Mouse (Mus musculus): Measurements from ENCODE around the gene Dot1l. TPM values are rescaled to one million over a fixed set of nuclear protein-coding genes. Genes with fewer than 3 reads are reported as not detected.

Gene Dot1l
- total RNA-seq, 2 experiments from 2014 or later = 19.9 to 23.1 TPM

GRCm38 (mm10) chr10:80763502-80763901, 8.5 kb downstream of the Dot1l start:
- H3K27ac ChIP-seq = peak overlapping the region; percentile 49; the same call in 1 of the 2 replicates
- intact Hi-C loops (cut with DNase I) = no loop called here
- DNase-seq = no peak
- no peak overlapping the region for H3K4me3 ChIP-seq
- no peak for TF ChIP-seq CTCF (IDR thresholded peaks at IDR 0.05)

- no peak overlapping the region for H3K4me3 ChIP-seq
- TF ChIP-seq CTCF (IDR thresholded peaks at IDR 0.05) = no peak
- intact Hi-C loops (cut with DNase I) = no loop called here
- 0 out of 2 replicates have a peak overlapping the region, but pooled peaks have one; percentile 16 for H3K27ac ChIP-seq
- no peak for DNase-seq
These were observed 10.7 kb downstream of the Dot1l start for GRCm38 (mm10) chr10:80765746-80766145.

GRCm38 (mm10) chr10:80766161-80766815, 11.3 kb downstream of the Dot1l start:
- DNase-seq = no peak
- no peak overlapping the region for H3K4me3 ChIP-seq
- peak overlapping the region; percentile 67 for H3K27ac ChIP-seq
- intact Hi-C loops (cut with DNase I) = no loop called here
- no peak for TF ChIP-seq CTCF (IDR thresholded peaks at IDR 0.05)

GRCm38 (mm10) chr10:80768365-80768764, 13.4 kb downstream of the Dot1l start:
- intact Hi-C loops (cut with DNase I) = no loop called here
- no peak overlapping the region for H3K4me3 ChIP-seq

GRCm38 (mm10) chr10:80773816-80774215, 18.8 kb downstream of the Dot1l start:
- H3K27ac ChIP-seq = peak overlapping the region; percentile 88
- intact Hi-C loops (cut with DNase I) = loop anchor here (2.0 kb wide), 2 partner anchors 17 to 27 kb away; no protein-coding TSS in a partner anchor
- no peak for TF ChIP-seq CTCF (IDR thresholded peaks at IDR 0.05)

More at GRCm38 (mm10) chr10:80768365-80768764, 13.4 kb downstream of the Dot1l start:
- peak overlapping the region; percentile 83 for H3K27ac ChIP-seq
- TF ChIP-seq CTCF (IDR thresholded peaks at IDR 0.05) = no peak
- no peak for DNase-seq

GRCm38 (mm10) chr10:80774549-80774948, 19.5 kb downstream of the Dot1l start:
- peak; percentile 88 for DNase-seq
- intact Hi-C loops (cut with DNase I) = loop anchor here (2.0 kb wide), 2 partner anchors 18 to 28 kb away; no protein-coding TSS in a partner anchor
- peak overlapping the region; percentile 88 for H3K27ac ChIP-seq
- peak; percentile 99; the same call in 1 of the 2 replicates for TF ChIP-seq CTCF (IDR thresholded peaks at IDR 0.05)
- no peak overlapping the region; the same call in 1 of the 2 replicates for H3K4me3 ChIP-seq

More at GRCm38 (mm10) chr10:80773816-80774215, 18.8 kb downstream of the Dot1l start:
- no peak for DNase-seq
- H3K4me3 ChIP-seq = no peak overlapping the region; the same call in 1 of the 2 replicates

GRCm38 (mm10) chr10:80774981-80775380, 20.0 kb downstream of the Dot1l start:
- no peak for DNase-seq
- H3K4me3 ChIP-seq = no peak overlapping the region
- H3K27ac ChIP-seq = peak overlapping the region; percentile 88
- intact Hi-C loops (cut with DNase I) = loop anchor here (2.0 kb wide), 2 partner anchors 18 to 28 kb away; no protein-coding TSS in a partner anchor
- TF ChIP-seq CTCF (IDR thresholded peaks at IDR 0.05) = no peak

- intact Hi-C loops (cut with DNase I) = loop anchor here (2.0 kb wide), 2 partner anchors 19 to 29 kb away; no protein-coding TSS in a partner anchor
- DNase-seq = peak; percentile 70
- H3K27ac ChIP-seq = peak overlapping the region; percentile 88
- no peak for TF ChIP-seq CTCF (IDR thresholded peaks at IDR 0.05)
- H3K4me3 ChIP-seq = no peak overlapping the region
These were observed 20.7 kb downstream of the Dot1l start for GRCm38 (mm10) chr10:80775731-80776130.

GRCm38 (mm10) chr10:80776358-80776869, 21.4 kb downstream of the Dot1l start:
- H3K4me3 ChIP-seq = no peak overlapping the region
- no peak for DNase-seq
- intact Hi-C loops (cut with DNase I) = no loop called here
- H3K27ac ChIP-seq = peak overlapping the region; percentile 88
- no peak for TF ChIP-seq CTCF (IDR thresholded peaks at IDR 0.05)

GRCm38 (mm10) chr10:80777123-80777522, 22.1 kb downstream of the Dot1l start:
- no peak for DNase-seq
- TF ChIP-seq CTCF (IDR thresholded peaks at IDR 0.05) = no peak
- intact Hi-C loops (cut with DNase I) = no loop called here
- H3K4me3 ChIP-seq = no peak overlapping the region
- peak overlapping the region; percentile 88; the same call in 1 of the 2 replicates for H3K27ac ChIP-seq

GRCm38 (mm10) chr10:80779565-80779964, 24.6 kb downstream of the Dot1l start:
- H3K4me3 ChIP-seq = no peak overlapping the region
- TF ChIP-seq CTCF (IDR thresholded peaks at IDR 0.05) = no peak
- no peak for DNase-seq
- H3K27ac ChIP-seq = no peak overlapping the region
- intact Hi-C loops (cut with DNase I) = no loop called here

GRCm38 (mm10) chr10:80784302-80784701, 29.3 kb downstream of the Dot1l start:
- intact Hi-C loops (cut with DNase I) = no loop called here
- TF ChIP-seq CTCF (IDR thresholded peaks at IDR 0.05) = no peak
- Histone ChIP-seq H3K27ac (peak overlapping the region; percentile 69), H3K4me3 (no peak overlapping the region)
- DNase-seq = no peak

GRCm38 (mm10) chr10:80784871-80785270, 29.9 kb downstream of the Dot1l start:
- TF ChIP-seq CTCF (IDR thresholded peaks at IDR 0.05) = no peak
- DNase-seq = peak; percentile 53
- H3K4me3 ChIP-seq = no peak overlapping the region
- peak overlapping the region; percentile 69 for H3K27ac ChIP-seq
- intact Hi-C loops (cut with DNase I) = no loop called here
